Mouse (Mus musculus) myocyte (in vitro differentiated cells): ENCODE results near the gene Foxe1.

Experiments used
- MYOG ChIP-seq, 3 experiments: IDR thresholded peaks; one replicate each; pipeline ENCODE4 v1.6.1; 2011; ENCODE audit warnings: control low read depth in 2 of 3, low read depth in 2 of 3, mild to moderate bottlenecking in 2 of 3; ENCODE audit not compliant: insufficient read length in 2 of 3, control insufficient read depth in 1 of 3, insufficient read depth in 1 of 3
- POLR2A ChIP-seq: IDR thresholded peaks from one replicate; pipeline ENCODE4 v1.6.1; 2011; ENCODE audit warnings: low read depth, mild to moderate bottlenecking, control low read depth, moderate library complexity; ENCODE audit not compliant: insufficient read length
- TCF12 ChIP-seq: IDR thresholded peaks from one replicate; pipeline ENCODE4 v1.6.1; 2011; ENCODE audit warnings: mild to moderate bottlenecking, control low read depth; ENCODE audit not compliant: poor library complexity, insufficient read depth, severe bottlenecking

DNA sequence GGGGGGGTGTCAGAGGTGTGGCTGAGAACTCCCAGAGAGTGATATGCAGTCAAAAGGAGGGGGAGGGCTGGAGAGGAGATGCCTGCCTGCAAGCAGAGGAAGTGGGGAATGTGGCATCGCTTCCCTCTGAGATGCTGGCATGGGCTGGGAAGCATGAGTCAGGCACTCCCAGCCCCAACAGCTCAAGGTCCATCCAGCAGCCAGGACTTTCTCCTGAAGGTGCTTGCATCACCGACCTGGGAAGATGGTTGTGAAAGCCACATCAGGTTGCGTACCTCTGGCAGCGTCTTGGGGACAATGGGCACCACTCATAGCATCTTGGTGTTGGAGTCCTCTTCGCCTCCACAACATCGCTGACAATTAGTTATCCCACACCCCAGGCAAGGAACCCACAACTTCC lies 27.0 kb downstream of the Foxe1 start:
- TF ChIP-seq TCF12 (no peak), MYOG (IDR thresholded peaks at IDR 0.05; ENCODE audit: control insufficient read depth in 1 of 3, insufficient read depth in 1 of 3, insufficient read length in 2 of 3, low read depth in 2 of 3) (no peak), POLR2A (no peak)
